Mouse (Mus musculus): ENCODE results near the gene Fam169b. TPM values are rescaled to one million over a fixed set of nuclear protein-coding genes. Genes with fewer than 3 reads are reported as not detected.

Gene Fam169b
- polyA plus RNA-seq, 1 experiment, result not detected

DNA sequence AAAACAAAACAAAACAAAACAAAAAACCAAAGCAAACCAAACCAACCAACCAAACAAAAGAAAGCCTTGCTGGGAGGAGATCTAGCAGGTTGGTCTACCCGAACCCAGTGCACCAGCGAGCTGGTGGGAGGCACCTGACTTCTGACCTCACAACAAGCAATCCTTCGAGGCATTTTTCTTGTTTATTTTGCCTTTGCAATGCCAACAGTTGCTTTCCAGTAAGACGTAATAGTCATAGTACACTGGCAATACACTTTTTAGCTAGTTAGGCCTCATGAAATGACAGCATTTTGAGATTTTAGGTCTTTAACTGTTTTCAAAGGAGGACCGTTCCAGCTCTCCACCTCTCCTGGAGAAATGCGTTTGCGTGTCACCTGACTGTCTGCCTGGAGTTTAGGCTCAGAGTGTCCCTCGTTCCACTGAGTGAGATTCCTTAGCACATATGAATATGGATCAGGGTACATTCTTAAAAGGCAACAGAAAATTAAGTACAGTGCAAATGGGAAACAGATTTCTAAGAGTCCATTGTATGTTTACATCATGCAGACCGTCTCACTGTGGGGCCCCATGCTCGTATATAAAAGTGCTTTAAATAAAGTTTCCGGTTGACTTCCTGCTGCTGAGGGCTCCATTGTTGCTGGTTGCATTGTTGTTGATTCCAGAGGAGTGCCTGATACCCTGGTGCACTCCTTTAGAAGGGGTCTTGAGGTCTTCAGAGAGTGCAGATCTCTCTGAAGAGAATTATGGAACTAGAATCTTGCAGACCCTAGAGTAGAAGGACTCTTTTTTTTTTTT lies 32.3 kb downstream of the Fam169b start:
- WGBS, result 80% methylated on average over 11 of the region's 11 CpGs
- Histone ChIP-seq H3K27ac (ENCODE audit: insufficient read depth, low read depth, low read length) (no peak overlapping the region), H3K4me3 (ENCODE audit: insufficient read depth, low read depth, low read length) (no peak overlapping the region), H3K4me1 (ENCODE audit: control insufficient read depth, insufficient read depth, low read length) (0 out of 2 replicates have a peak, but pooled peaks cover 2% of the 10 kb centered on the region)
- TF ChIP-seq POLR2A (IDR thresholded peaks at IDR 0.05; ENCODE audit: insufficient read depth, low read depth, low read length) (no peak), CTCF (IDR thresholded peaks at IDR 0.05; ENCODE audit: insufficient read depth, low read depth, low read length) (no peak)

DNA sequence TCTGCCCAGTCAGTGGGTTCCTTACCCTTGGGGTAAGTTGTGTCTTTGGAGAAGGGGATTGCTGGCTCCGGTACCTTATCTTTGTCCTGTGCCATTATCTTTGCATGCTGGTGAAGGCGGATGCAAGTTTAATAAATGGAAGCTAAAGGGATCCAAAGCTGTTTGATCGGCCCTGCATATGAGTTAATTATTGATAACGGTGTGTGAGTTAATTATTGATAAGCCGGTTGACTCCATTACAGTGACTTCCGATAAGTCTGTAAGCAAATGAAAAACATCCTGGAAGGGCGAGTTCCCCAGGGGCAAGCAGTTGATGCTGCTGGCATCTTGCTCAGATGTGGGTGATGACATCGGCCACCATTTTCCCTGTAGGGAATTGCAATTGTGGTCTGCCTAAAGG lies 33.1 kb downstream of the Fam169b start:
- Histone ChIP-seq H3K4me1 (ENCODE audit: control insufficient read depth, insufficient read depth, low read length) (0 out of 2 replicates have a peak, but pooled peaks cover 2% of the 10 kb centered on the region), H3K27ac (ENCODE audit: insufficient read depth, low read depth, low read length) (no peak overlapping the region), H3K4me3 (ENCODE audit: insufficient read depth, low read depth, low read length) (no peak overlapping the region)
- TF ChIP-seq POLR2A (IDR thresholded peaks at IDR 0.05; ENCODE audit: insufficient read depth, low read depth, low read length) (no peak), CTCF (IDR thresholded peaks at IDR 0.05; ENCODE audit: insufficient read depth, low read depth, low read length) (no peak)
- whole genome bisulfite sequencing, result 97% methylated on average over 8 of the region's 8 CpGs

DNA sequence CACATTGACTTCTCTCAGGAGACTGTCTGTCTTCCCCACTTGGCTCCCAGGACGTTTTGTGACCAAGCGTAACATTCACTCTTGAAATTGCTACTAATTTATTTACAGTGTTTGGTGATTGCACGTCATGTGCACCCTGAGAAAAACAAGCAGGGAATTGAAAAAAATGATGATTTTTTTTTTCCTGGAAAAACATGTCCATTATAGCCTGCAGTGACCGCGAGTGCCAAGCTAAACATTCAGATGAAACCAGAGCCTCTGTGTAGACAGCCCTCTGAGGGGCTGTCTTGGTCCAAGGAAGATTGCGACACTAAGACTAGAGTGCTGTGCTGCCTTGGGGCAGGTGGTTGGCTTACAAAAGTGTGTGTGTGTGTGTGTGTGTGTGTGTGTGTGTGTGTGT lies 37.8 kb downstream of the Fam169b start:
- no peak overlapping the region for H3K4me3 ChIP-seq (ENCODE audit: insufficient read depth, low read depth, low read length)
- no peaks in the 10 kb centered on the region for H3K4me1 ChIP-seq (ENCODE audit: control insufficient read depth, insufficient read depth, low read length)
- TF ChIP-seq POLR2A (IDR thresholded peaks at IDR 0.05; ENCODE audit: insufficient read depth, low read depth, low read length), result no peak
- no peak for TF ChIP-seq CTCF (IDR thresholded peaks at IDR 0.05; ENCODE audit: insufficient read depth, low read depth, low read length)
- WGBS, result 81% methylated on average over 6 of the region's 6 CpGs
- H3K27ac ChIP-seq (ENCODE audit: insufficient read depth, low read depth, low read length), result no peak overlapping the region

DNA sequence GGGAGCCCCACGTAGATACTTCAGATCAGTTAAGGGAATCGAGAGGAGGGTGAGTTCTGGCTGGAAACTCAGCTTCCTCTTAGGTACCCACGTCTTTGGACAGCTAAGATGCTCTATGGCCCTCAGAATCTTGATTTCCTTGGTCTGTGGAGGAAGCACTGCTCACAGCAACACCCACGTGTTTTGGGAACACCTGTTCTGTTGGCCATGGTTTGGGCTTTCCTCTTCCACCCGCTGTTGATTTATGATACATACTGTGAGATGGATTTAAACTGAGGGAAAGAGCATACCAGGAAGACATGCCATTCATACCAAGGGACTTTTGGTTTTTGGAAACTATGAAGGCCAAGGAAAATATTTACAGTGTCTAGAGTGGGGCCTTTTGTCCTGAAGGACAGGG lies 38.8 kb downstream of the Fam169b start:
- Histone ChIP-seq H3K4me3 (ENCODE audit: insufficient read depth, low read depth, low read length) (no peak overlapping the region), H3K27ac (ENCODE audit: insufficient read depth, low read depth, low read length) (no peak overlapping the region), H3K4me1 (ENCODE audit: control insufficient read depth, insufficient read depth, low read length) (no peaks in the 10 kb centered on the region)
- TF ChIP-seq CTCF (IDR thresholded peaks at IDR 0.05; ENCODE audit: insufficient read depth, low read depth, low read length) (no peak), POLR2A (IDR thresholded peaks at IDR 0.05; ENCODE audit: insufficient read depth, low read depth, low read length) (no peak)
- WGBS, result 91% methylated on average over 5 of the region's 5 CpGs

DNA sequence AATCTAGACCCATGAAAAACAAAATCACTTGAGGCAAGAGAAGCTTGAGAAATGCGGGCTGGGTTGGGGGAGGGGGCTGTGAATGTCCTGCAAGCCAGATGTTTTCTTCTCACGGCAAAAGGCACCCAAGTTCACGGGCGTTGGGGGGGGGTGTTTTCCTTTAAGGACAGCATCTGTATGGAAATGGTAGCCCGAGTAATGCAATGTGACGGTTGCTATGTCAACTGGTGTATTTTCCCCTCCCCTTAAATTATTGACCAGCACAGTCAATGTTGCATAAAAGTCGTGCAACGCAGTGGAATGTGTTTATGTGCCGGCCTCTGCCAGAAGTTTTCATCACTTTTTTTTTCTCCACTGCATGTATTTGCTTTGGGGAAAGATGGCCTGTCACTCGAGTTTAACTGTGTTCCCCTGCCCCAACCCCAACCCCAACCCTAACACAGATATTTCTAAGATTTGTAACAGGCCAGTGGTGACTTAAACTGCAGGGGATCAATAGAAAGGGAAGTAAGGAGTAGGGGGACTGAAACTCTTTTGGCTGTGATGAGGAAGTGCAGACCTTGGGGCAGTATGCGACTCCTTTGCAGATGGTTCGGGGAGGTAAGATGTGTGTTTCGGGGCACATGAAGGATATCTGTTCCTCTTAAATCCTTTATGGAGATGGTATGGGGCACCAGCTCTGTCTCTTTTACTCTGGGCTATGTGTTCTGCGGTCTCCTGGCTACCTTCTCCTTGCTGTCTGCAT lies 39.6 kb downstream of the Fam169b start:
- H3K4me3 ChIP-seq (ENCODE audit: insufficient read depth, low read depth, low read length), result no peak overlapping the region
- no peak overlapping the region for H3K27ac ChIP-seq (ENCODE audit: insufficient read depth, low read depth, low read length)
- WGBS, result 71% methylated on average over 14 of the region's 14 CpGs
- H3K4me1 ChIP-seq (ENCODE audit: control insufficient read depth, insufficient read depth, low read length), result peaks cover 3% of the 10 kb centered on the region; the same call in 1 of the 2 replicates
- TF ChIP-seq POLR2A (IDR thresholded peaks at IDR 0.05; ENCODE audit: insufficient read depth, low read depth, low read length) (no peak), CTCF (IDR thresholded peaks at IDR 0.05; ENCODE audit: insufficient read depth, low read depth, low read length) (no peak)

GRCm38 (mm10) chr7:68314286-68314685 lies 40.6 kb downstream of the Fam169b start:
- H3K4me1 ChIP-seq (ENCODE audit: control insufficient read depth, insufficient read depth, low read length), result peaks cover 6% of the 10 kb centered on the region; the same call in 1 of the 2 replicates
- no peak for TF ChIP-seq CTCF (IDR thresholded peaks at IDR 0.05; ENCODE audit: insufficient read depth, low read depth, low read length)
- no peak for TF ChIP-seq POLR2A (IDR thresholded peaks at IDR 0.05; ENCODE audit: insufficient read depth, low read depth, low read length)
- H3K27ac ChIP-seq (ENCODE audit: insufficient read depth, low read depth, low read length), result no peak overlapping the region
- WGBS, result 89% methylated on average over 1 of the region's 1 CpGs
- no peak overlapping the region for H3K4me3 ChIP-seq (ENCODE audit: insufficient read depth, low read depth, low read length)

- H3K4me3 ChIP-seq (ENCODE audit: insufficient read depth, low read depth, low read length), result no peak overlapping the region
- 86% methylated on average over 4 of the region's 4 CpGs for WGBS
- TF ChIP-seq CTCF (IDR thresholded peaks at IDR 0.05; ENCODE audit: insufficient read depth, low read depth, low read length) (no peak), POLR2A (IDR thresholded peaks at IDR 0.05; ENCODE audit: insufficient read depth, low read depth, low read length) (no peak)
- peaks cover 6% of the 10 kb centered on the region; the same call in 1 of the 2 replicates for H3K4me1 ChIP-seq (ENCODE audit: control insufficient read depth, insufficient read depth, low read length)
- no peak overlapping the region for H3K27ac ChIP-seq (ENCODE audit: insufficient read depth, low read depth, low read length)
These were observed 41.4 kb downstream of the Fam169b start for GRCm38 (mm10) chr7:68315068-68315467.

DNA sequence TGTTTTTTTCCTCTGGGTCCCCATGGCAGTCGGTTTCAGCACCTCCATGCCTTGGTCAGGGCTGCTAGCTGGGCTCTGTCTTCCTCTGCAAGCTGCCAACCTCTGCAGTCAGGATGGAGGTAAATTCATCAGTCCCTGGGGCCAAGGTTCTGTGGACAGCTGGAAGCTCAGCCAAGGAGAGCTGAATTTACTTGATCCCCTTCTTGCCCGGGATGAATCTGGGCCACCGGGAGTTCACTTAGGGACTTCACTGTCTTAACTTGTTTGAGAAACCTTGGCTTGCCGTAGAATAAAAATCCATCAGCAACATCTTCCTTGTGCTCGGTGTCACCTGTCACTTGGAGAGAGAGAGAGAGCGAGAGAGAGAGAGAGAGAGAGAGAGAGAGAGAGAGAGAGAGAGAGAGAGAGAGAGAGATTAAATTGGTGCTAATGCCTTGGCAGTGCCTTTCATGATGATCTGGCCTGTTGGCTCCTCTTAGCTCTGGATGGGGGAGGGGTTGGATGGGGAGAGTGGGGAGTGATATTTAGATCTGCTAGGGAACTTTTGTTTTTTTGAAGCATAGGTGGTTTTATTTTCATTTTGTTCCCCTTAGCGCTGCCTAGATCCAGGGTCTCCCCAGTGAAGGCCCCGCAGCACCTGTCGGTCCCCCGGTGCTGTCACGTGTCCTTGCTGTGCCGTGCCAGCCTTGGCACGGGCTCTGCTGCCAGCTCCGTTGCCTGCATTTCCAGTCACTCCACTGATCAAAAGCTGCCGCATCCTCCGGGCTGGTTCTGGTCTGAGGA lies 44.6 kb downstream of the Fam169b start:
- Histone ChIP-seq H3K4me3 (ENCODE audit: insufficient read depth, low read depth, low read length) (no peak overlapping the region; the same call in 1 of the 2 replicates), H3K27ac (ENCODE audit: insufficient read depth, low read depth, low read length) (no peak overlapping the region), H3K4me1 (ENCODE audit: control insufficient read depth, insufficient read depth, low read length) (peaks cover 6% of the 10 kb centered on the region; the same call in 1 of the 2 replicates)
- WGBS, result 53% methylated on average over 16 of the region's 16 CpGs
- TF ChIP-seq CTCF (IDR thresholded peaks at IDR 0.05; ENCODE audit: insufficient read depth, low read depth, low read length), result no peak
- TF ChIP-seq POLR2A (IDR thresholded peaks at IDR 0.05; ENCODE audit: insufficient read depth, low read depth, low read length), result no peak

Data from olfactory bulb, adult 2 months (tissue).